Mouse (Mus musculus) C2C12 (cell line): Measurements from ENCODE around the gene Vmn1r158.
"Not testable (repeated sequence)": the region's sequence is repeated elsewhere in the genome, so short reads cannot be mapped to it uniquely, and the experiment has no call there.

ENCODE experiments used
- CEBPB ChIP-seq: IDR thresholded peaks from one replicate; pipeline ENCODE4 v1.6.1; 2011; ENCODE audit warnings: low read depth, mild to moderate bottlenecking, control low read depth, moderate library complexity
- CTCF ChIP-seq: IDR thresholded peaks from one replicate; pipeline ENCODE4 v1.5.1; 2011; ENCODE audit not compliant: control insufficient read depth, insufficient read depth, insufficient read length
- FOSL1 ChIP-seq: IDR thresholded peaks from one replicate; pipeline ENCODE4 v1.8.0; 2011; ENCODE audit warnings: mild to moderate bottlenecking, low read length; ENCODE audit not compliant: poor library complexity, insufficient read depth, severe bottlenecking
- MAX ChIP-seq: IDR thresholded peaks from one replicate; pipeline ENCODE4 v1.6.1; 2011; ENCODE audit warnings: mild to moderate bottlenecking, control low read depth
- MYOD1 ChIP-seq: IDR thresholded peaks from one replicate; pipeline ENCODE4 v1.6.1; 2011; ENCODE audit warnings: low read depth; ENCODE audit not compliant: control insufficient read depth, insufficient read length
- MYOG ChIP-seq: IDR thresholded peaks from one replicate; pipeline ENCODE4 v1.6.1; 2011; ENCODE audit not compliant: control insufficient read depth, insufficient read length; ENCODE audit errors: extremely low read depth
- USF1 ChIP-seq: IDR thresholded peaks from one replicate; pipeline ENCODE4 v1.6.1; 2011; ENCODE audit warnings: low read depth, mild to moderate bottlenecking, control low read depth, moderate library complexity

DNA sequence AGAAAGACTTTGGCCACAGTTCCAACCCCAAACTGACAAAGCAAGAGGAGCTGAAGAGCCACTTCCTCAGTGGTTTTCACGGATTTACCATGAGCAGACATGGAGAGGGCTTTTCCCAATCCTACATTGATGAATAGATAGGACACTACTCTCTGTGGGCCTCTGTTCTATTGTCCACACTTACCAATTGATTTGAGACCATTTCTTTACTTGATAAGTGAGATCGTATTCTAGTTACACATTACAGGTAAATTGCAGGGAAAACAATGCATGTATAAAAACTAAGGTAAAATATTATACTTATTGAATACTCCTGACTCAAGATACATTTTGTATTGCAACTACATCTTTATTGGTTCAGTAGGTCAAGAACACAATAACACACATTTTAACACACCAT lies at the start of gene Vmn1r158:
- not testable (repeated sequence) for TF ChIP-seq USF1, CTCF, MAX, MYOD1, MYOG, CEBPB, FOSL1
